Comparison of ENCODE assay signal across 10 mouse cellular contexts in genomic region chr17:42752173-42752572, GRCm38 (mm10). TPM values are rescaled to one million over a fixed set of nuclear protein-coding genes. Genes with fewer than 3 reads are reported as not detected.
DNase-seq lines count a peak whose midpoint lies in the region; ATAC-seq and TF ChIP-seq lines count a peak whose summit lies in the region.
"Had no signal": no experiment of that assay in that cellular context is flagged by ENCODE, and none has a peak within 500 bp of the region (broad histone marks: within the 10 kb centered on the region; RNA-seq: fewer than 3 reads in every experiment).

No protein-coding gene starts in this region.

- H3K36me3 ChIP-seq in embryonic facial prominence, embryonic 10.5 days (replicated peaks) = no peaks in the 10 kb centered on the region
- H3K36me3 ChIP-seq in intestine, postnatal 0 days (ENCODE audit: control insufficient read depth, insufficient read depth) = no peaks in the 10 kb centered on the region
- H3K36me3 ChIP-seq: hindbrain, embryonic 10.5 days had no signal

- no peaks in the 10 kb centered on the region for H3K9me3 ChIP-seq in embryonic facial prominence, embryonic 10.5 days
- H3K9me3 ChIP-seq in intestine, postnatal 0 days (ENCODE audit: control insufficient read depth) = no peaks in the 10 kb centered on the region
- H3K9me3 ChIP-seq: hindbrain, embryonic 10.5 days had no signal

- no peaks in the 10 kb centered on the region for H3K4me1 ChIP-seq in embryonic facial prominence, embryonic 10.5 days
- H3K4me1 ChIP-seq in intestine, postnatal 0 days (replicated peaks; ENCODE audit: control insufficient read depth, insufficient read depth, low read length) = no peaks in the 10 kb centered on the region
- H3K4me1 ChIP-seq: hindbrain, embryonic 10.5 days had no signal

- H3K27me3 ChIP-seq in embryonic facial prominence, embryonic 10.5 days (replicated peaks; ENCODE audit: low read depth, poor library complexity, severe bottlenecking) = no peaks in the 10 kb centered on the region
- H3K27me3 ChIP-seq in intestine, postnatal 0 days (replicated peaks; ENCODE audit: control insufficient read depth, insufficient read depth, low read length) = no peaks in the 10 kb centered on the region

- H3K4me2 ChIP-seq in intestine, postnatal 0 days (replicated peaks; ENCODE audit: low read depth) = no peak overlapping the region

- no peak for ATAC-seq in intestine, postnatal 0 days

- TF ChIP-seq CTCF in intestine, postnatal 0 days (IDR thresholded peaks at IDR 0.05; ENCODE audit: low read depth) = no peak

- no peak overlapping the region for H3K27ac ChIP-seq in embryonic facial prominence, embryonic 10.5 days (replicated peaks)
- H3K27ac ChIP-seq in intestine, postnatal 0 days (ENCODE audit: low read depth, low read length) = no peak overlapping the region
- H3K27ac ChIP-seq: hindbrain, embryonic 10.5 days; kidney, postnatal 0 days had no signal

- WGBS in embryonic facial prominence, embryonic 10.5 days = 86% methylated on average over 2 of the region's 2 CpGs
- WGBS in intestine, postnatal 0 days = 84% methylated on average over 2 of the region's 2 CpGs

- no peak overlapping the region for H3K4me3 ChIP-seq in embryonic facial prominence, embryonic 10.5 days
- no peak overlapping the region for H3K4me3 ChIP-seq in intestine, postnatal 0 days (ENCODE audit: low read depth, low read length)
- H3K4me3 ChIP-seq: hindbrain, embryonic 10.5 days had no signal

- H3K9ac ChIP-seq in intestine, postnatal 0 days (ENCODE audit: low read depth, low read length) = no peak overlapping the region

- peak; percentile 18 to 69 for DNase-seq in heart, adult 9 months (ENCODE audit: low spot score in 2 of 2)
- DNase-seq in heart, postnatal 4 days = no peak
- peak; percentile 7 for DNase-seq in urinary bladder, postnatal 14 days (ENCODE audit: low spot score)
- DNase-seq in urinary bladder, postnatal 25 days (ENCODE audit: low spot score) = no peak
- DNase-seq in lung, adult 18-20 months = peak; percentile 77 to 87
- no peak for DNase-seq in B cell, adult 2 months
- DNase-seq in embryonic facial prominence, embryonic 10.5 days (ENCODE audit: low spot score) = no peak

RNA-seq across cellular contexts. Expression of gene Adgrf2, which starts 10.2 kb away (rescaled TPM):
- total RNA-seq in heart, postnatal 4 days (2021) = under 1 TPM; 0.20 to 0.36 TPM
- 0.06 TPM in 2 replicates for polyA plus RNA-seq in embryonic facial prominence, embryonic 10.5 days (2016; fragmentation: Nextera tagmentation; extraction: Ambion mirVana)
- not detected in 2 replicates for polyA plus RNA-seq in intestine, postnatal 0 days (2015; fragmentation: Nextera tagmentation; extraction: Ambion mirVana)
- polyA plus RNA-seq: hindbrain, embryonic 10.5 days had no signal

Comparison
In these comparisons a context has a peak if more than half of its experiments do, and no peak if none do; other contexts are left out.
1. DNase-seq: peak in heart, adult 9 months (2 of 2), urinary bladder, postnatal 14 days (single experiment) and lung, adult 18-20 months (2 of 2); none in heart, postnatal 4 days (single experiment), urinary bladder, postnatal 25 days (single experiment), B cell, adult 2 months (0 of 2) and embryonic facial prominence, embryonic 10.5 days (single experiment).